Mouse (Mus musculus) lung, embryonic 15.5 days (tissue): ENCODE results near the gene Esf1. TPM values are rescaled to one million over a fixed set of nuclear protein-coding genes. Genes with fewer than 3 reads are reported as not detected.
"Not testable (repeated sequence)": the region's sequence is repeated elsewhere in the genome, so short reads cannot be mapped to it uniquely, and the experiment has no call there.

Experiments
- ATAC-seq: fragments of 200-750 bp; cut with Nextera tagmentation; 2 replicates; pipeline ENCODE4 v1.8.0; 2017; ENCODE audit warnings: moderate number of reproducible peaks, borderline replicate concordance; ENCODE audit not compliant: low FRiP score, low TSS enrichment; ENCODE audit errors: extremely low read depth
- H3K27ac ChIP-seq: fragments of 300-500 bp; sonication (generic); 2 replicates; pipeline ENCODE4 v1.5.1; 2015; ENCODE audit warnings: moderate library complexity, mild to moderate bottlenecking, inconsistent platforms
- H3K27me3 ChIP-seq: fragments of 300-500 bp; sonication (generic); 2 replicates; pipeline ENCODE4 v1.6.1; 2015; ENCODE audit warnings: inconsistent platforms
- H3K36me3 ChIP-seq: fragments of 300-500 bp; sonication (generic); 2 replicates; pipeline ENCODE4 v1.6.1; 2015; ENCODE audit warnings: inconsistent platforms
- H3K4me1 ChIP-seq: fragments of 300-500 bp; sonication (generic); 2 replicates; pipeline ENCODE4 v1.6.1; 2015; ENCODE audit warnings: inconsistent platforms
- H3K4me2 ChIP-seq: fragments of 300-500 bp; sonication (generic); 2 replicates; pipeline ENCODE4 v1.6.1; 2015; ENCODE audit warnings: inconsistent platforms, mild to moderate bottlenecking, moderate library complexity
- H3K4me3 ChIP-seq: fragments of 300-500 bp; sonication (generic); 2 replicates; pipeline ENCODE4 v1.5.1; 2015; ENCODE audit warnings: mild to moderate bottlenecking, inconsistent platforms
- H3K9ac ChIP-seq: fragments of 300-500 bp; sonication (generic); 2 replicates; pipeline ENCODE4 v1.6.1; 2015; ENCODE audit warnings: inconsistent platforms
- H3K9me3 ChIP-seq: fragments of 300-500 bp; sonication (generic); 2 replicates; pipeline ENCODE4 v1.6.1; 2016; ENCODE audit warnings: inconsistent platforms
- WGBS: fragments of 180-500 bp; shearing (Covaris S2); methylation state at CpG from one replicate; pipeline ENCODE4 v1.1.7; 2015; 5-methylcytosine and 5-hydroxymethylcytosine counted together
- polyA plus RNA-seq: library from polyadenylated mRNA; unstranded; fragments of >200 nt; fragmentation: Nextera tagmentation; extraction: Ambion mirVana; gene quantifications from 2 replicates; pipeline ENCODE4 v1.2.1, GENCODE M21; 2015

The Esf1 gene
- polyA plus RNA-seq, 1 experiment from 2014 or later = 23.4 TPM

DNA sequence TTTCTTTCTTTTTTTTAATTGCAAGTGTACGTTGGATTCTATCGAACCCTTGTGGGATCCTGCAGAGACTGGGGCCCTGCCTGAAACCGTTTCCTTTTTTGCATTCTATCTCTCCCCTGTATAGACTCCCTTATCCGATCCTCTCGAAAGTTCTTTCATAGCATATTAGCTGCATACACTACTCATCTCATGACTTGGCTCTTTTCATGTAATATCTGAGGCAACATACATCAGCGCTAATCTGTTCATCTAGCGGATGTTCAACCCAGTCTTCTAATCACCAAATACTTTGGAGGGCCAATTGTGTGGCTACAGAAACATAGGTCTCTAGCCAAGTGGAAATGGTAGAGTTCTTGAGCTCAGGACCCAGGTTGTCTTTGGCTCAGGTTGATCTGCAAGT lies 86.1 kb downstream of the Esf1 start:
- Histone ChIP-seq H3K9ac (no peak overlapping the region), H3K27me3 (no peaks in the 10 kb centered on the region), H3K4me2 (no peak overlapping the region), H3K36me3 (no peaks in the 10 kb centered on the region), H3K4me3 (no peak overlapping the region), H3K27ac (no peak overlapping the region), H3K9me3 (no peaks in the 10 kb centered on the region), H3K4me1 (no peaks in the 10 kb centered on the region)
- ATAC-seq = no peak
- WGBS = 81% methylated on average over 7 of the region's 7 CpGs

- no peaks in the 10 kb centered on the region for H3K4me1 ChIP-seq
- no peaks in the 10 kb centered on the region for H3K9me3 ChIP-seq
- H3K27ac ChIP-seq = no peak overlapping the region
- 73% methylated on average over 11 of the region's 11 CpGs for WGBS
- no peak overlapping the region for H3K4me2 ChIP-seq
- no peak overlapping the region for H3K4me3 ChIP-seq
- H3K27me3 ChIP-seq = no peaks in the 10 kb centered on the region
- ATAC-seq = no peak
- H3K9ac ChIP-seq = no peak overlapping the region
- no peaks in the 10 kb centered on the region for H3K36me3 ChIP-seq
These were observed 89.4 kb downstream of the Esf1 start for GRCm38 (mm10) chr2:140080747-140081577.

DNA sequence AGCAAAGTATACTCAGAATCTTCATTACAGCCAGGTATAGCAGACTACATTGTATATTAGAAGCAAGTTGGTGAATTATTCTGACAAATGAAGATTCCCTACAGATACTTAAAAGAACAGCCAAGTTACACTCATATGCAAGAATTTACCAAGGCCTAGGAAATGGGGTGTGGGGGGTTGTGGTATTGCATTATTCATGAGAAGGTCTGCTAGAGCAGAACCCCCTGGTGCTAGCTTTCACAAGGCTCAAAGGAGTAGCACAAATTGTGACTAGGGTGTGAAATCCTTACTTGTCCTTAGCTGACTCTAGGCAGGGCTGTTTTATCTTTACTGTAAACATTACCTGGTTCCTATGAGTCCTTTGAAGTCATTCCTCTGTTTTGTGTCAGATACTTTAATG lies 91.1 kb downstream of the Esf1 start:
- not testable (repeated sequence) for H3K4me3 ChIP-seq, H3K9ac ChIP-seq, H3K36me3 ChIP-seq, H3K4me1 ChIP-seq, H3K9me3 ChIP-seq, ATAC-seq, H3K4me2 ChIP-seq, H3K27ac ChIP-seq, H3K27me3 ChIP-seq

GRCm38 (mm10) chr2:140078600-140079280 lies 91.6 kb downstream of the Esf1 start:
- Histone ChIP-seq H3K9ac (no peak overlapping the region), H3K4me3 (no peak overlapping the region), H3K9me3 (no peaks in the 10 kb centered on the region), H3K27me3 (no peaks in the 10 kb centered on the region), H3K4me1 (no peaks in the 10 kb centered on the region), H3K4me2 (no peak overlapping the region), H3K27ac (no peak overlapping the region), H3K36me3 (no peaks in the 10 kb centered on the region)
- 40% methylated on average over 6 of the region's 6 CpGs for WGBS
- ATAC-seq = no peak

- Histone ChIP-seq H3K4me3 (no peak overlapping the region), H3K4me2 (no peak overlapping the region), H3K4me1 (no peaks in the 10 kb centered on the region), H3K36me3 (no peaks in the 10 kb centered on the region), H3K27ac (no peak overlapping the region), H3K27me3 (no peaks in the 10 kb centered on the region), H3K9me3 (no peaks in the 10 kb centered on the region), H3K9ac (no peak overlapping the region)
- 44% methylated on average over 1 of the region's 1 CpGs for WGBS
- ATAC-seq = no peak
These were observed 92.9 kb downstream of the Esf1 start for GRCm38 (mm10) chr2:140077476-140077875.

DNA sequence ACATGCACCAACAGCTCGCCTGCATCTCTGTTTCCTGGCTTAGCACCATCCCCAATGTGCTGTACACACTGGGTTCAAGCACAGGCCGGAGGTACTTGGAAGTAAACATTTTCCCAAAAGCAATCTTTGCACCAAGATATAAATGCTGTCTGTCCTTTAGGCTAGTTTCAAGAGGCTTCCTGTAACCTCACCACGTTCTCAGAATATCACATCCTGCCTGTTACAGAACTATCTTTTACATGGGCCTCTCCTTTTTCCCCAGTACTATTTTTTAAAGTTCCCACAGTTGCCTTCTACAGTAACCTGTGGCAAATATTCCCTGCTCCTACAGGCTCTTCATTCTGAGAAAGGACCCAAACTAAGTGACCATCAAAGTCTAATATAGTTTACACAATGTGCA lies 95.2 kb downstream of the Esf1 start:
- H3K27ac ChIP-seq = no peak overlapping the region
- H3K9ac ChIP-seq = no peak overlapping the region
- no peaks in the 10 kb centered on the region for H3K36me3 ChIP-seq
- no peak overlapping the region for H3K4me3 ChIP-seq
- no peaks in the 10 kb centered on the region for H3K4me1 ChIP-seq
- 62% methylated on average over 3 of the region's 3 CpGs for WGBS
- H3K9me3 ChIP-seq = no peaks in the 10 kb centered on the region
- H3K27me3 ChIP-seq = no peaks in the 10 kb centered on the region
- no peak for ATAC-seq
- H3K4me2 ChIP-seq = no peak overlapping the region

Other genes starting within 250 kb of the Esf1 start
- 23.9 and 25.1 TPM in 2 replicates for gene Tasp1, start 103.8 kb downstream of the Esf1 start, polyA plus RNA-seq
- not detected in 2 replicates for gene Gm17374, start 18.5 kb downstream of the Esf1 start, polyA plus RNA-seq
- 21.4 and 22.9 TPM in 2 replicates for gene Ndufaf5, start 85 bp upstream of the Esf1 start, polyA plus RNA-seq
- not detected in 2 replicates for gene Sel1l2, start 219.1 kb upstream of the Esf1 start, polyA plus RNA-seq
- gene Macrod2, start 224.7 kb upstream of the Esf1 start, polyA plus RNA-seq = 32.6 and 35.0 TPM in 2 replicates